Mouse (Mus musculus) urinary bladder, postnatal 36 days (tissue): ENCODE data around the gene Hspb9.

Experiments used
- DNase-seq, 2 experiments: peaks; one replicate each; pipeline ENCODE4 v3.0.0; 2022; ENCODE audit warnings: low spot score in 2 of 2, mixed read lengths in 1 of 2

Gene Hspb9

GRCm38 (mm10) chr11:100705095-100705747 is 8.4 kb upstream of the Hspb9 start:
- DNase-seq: no peak

GRCm38 (mm10) chr11:100709201-100709810 is 4.3 kb upstream of the Hspb9 start:
- DNase-seq: no peak

- DNase-seq: no peak
These were observed 3.1 kb upstream of the Hspb9 start for GRCm38 (mm10) chr11:100710528-100710927.

- DNase-seq: no peak
These were observed 2.7 kb upstream of the Hspb9 start for GRCm38 (mm10) chr11:100710977-100711376.

GRCm38 (mm10) chr11:100711783-100712615 is 1.7 kb upstream of the Hspb9 start, which contains the start of gene Kat2a:
Kat2a (minus strand) TSS chr11:100712465.
- peak; percentile 74 to 84 for DNase-seq

- DNase-seq: no peak
These were observed 476 bp upstream of the Hspb9 start for GRCm38 (mm10) chr11:100713174-100713573.

GRCm38 (mm10) chr11:100714534-100714915 is 875 bp downstream of the Hspb9 start:
- DNase-seq: peak; percentile 70 to 75

- DNase-seq: no peak
These were observed 1.3 kb downstream of the Hspb9 start for GRCm38 (mm10) chr11:100714948-100715347.

GRCm38 (mm10) chr11:100716649-100717048 is 3.0 kb downstream of the Hspb9 start:
- no peak for DNase-seq

- DNase-seq: no peak
These were observed 4.8 kb downstream of the Hspb9 start for GRCm38 (mm10) chr11:100718462-100718861.

- DNase-seq: no peak
These were observed 5.2 kb downstream of the Hspb9 start for GRCm38 (mm10) chr11:100718866-100719265.

- DNase-seq: no peak
These were observed 5.7 kb downstream of the Hspb9 start for GRCm38 (mm10) chr11:100719312-100719711.

GRCm38 (mm10) chr11:100719893-100720292 is 6.2 kb downstream of the Hspb9 start:
- no peak for DNase-seq

- no peak for DNase-seq
These were observed 6.7 kb downstream of the Hspb9 start for GRCm38 (mm10) chr11:100720345-100720744.

- DNase-seq: no peak
These were observed 7.6 kb downstream of the Hspb9 start for GRCm38 (mm10) chr11:100721254-100721653.

- DNase-seq: no peak
These were observed 8.3 kb downstream of the Hspb9 start for GRCm38 (mm10) chr11:100721776-100722492.

- DNase-seq: no peak
These were observed 8.9 kb downstream of the Hspb9 start for GRCm38 (mm10) chr11:100722493-100723028.

GRCm38 (mm10) chr11:100724919-100725512 is 11.4 kb downstream of the Hspb9 start:
- no peak for DNase-seq

- no peak for DNase-seq
These were observed 13.6 kb downstream of the Hspb9 start for GRCm38 (mm10) chr11:100727201-100727600.

GRCm38 (mm10) chr11:100728601-100729000 is 15.0 kb downstream of the Hspb9 start:
- no peak for DNase-seq

GRCm38 (mm10) chr11:100729976-100730375 is 16.3 kb downstream of the Hspb9 start:
- DNase-seq: no peak
